ENCODE assay signal across 1 mouse cellular context in genomic region chr4:133005233-133005632, GRCm38 (mm10).
TF ChIP-seq lines count a peak whose summit lies in the region.

No protein-coding gene starts in this region.

TF ChIP-seq in CH12.LX, 34 proteins besides CTCF, POLR2A, EP300 and RAD21 (continued from another document):
- TF ChIP-seq PAX5 (IDR thresholded peaks at IDR 0.05; ENCODE audit: low read length) (no peak), JUN (IDR thresholded peaks at IDR 0.05; ENCODE audit: insufficient read depth, low read depth, low read length) (no peak), CHD2 (IDR thresholded peaks at IDR 0.05; ENCODE audit: low read length) (no peak), BHLHE40 (IDR thresholded peaks at IDR 0.05; ENCODE audit: low read depth, low read length) (no peak), USF2 (conservative IDR thresholded peaks at IDR 0.05; ENCODE audit: low read depth, low read length) (no peak)
TF ChIP-seq in CH12.LX: peak in this region for 6.
